Mouse (Mus musculus): ENCODE data around the gene Exosc5.
A peak's percentile ranks its signal among the peaks of the same experiment; 100 is the strongest.

Exosc5 gene

GRCm38 (mm10) chr7:25658657-25659472, at the start of gene Exosc5, which contains the start of gene Bckdha:
TSS of gene Exosc5 (plus strand) at chr7:25659164.
TSS of gene Bckdha (minus strand) at chr7:25658981.
- DNase-seq = peak; percentile 100

- DNase-seq = no peak
Observed at GRCm38 (mm10) chr7:25610056-25610455, 48.9 kb upstream of the Exosc5 start.

DNA sequence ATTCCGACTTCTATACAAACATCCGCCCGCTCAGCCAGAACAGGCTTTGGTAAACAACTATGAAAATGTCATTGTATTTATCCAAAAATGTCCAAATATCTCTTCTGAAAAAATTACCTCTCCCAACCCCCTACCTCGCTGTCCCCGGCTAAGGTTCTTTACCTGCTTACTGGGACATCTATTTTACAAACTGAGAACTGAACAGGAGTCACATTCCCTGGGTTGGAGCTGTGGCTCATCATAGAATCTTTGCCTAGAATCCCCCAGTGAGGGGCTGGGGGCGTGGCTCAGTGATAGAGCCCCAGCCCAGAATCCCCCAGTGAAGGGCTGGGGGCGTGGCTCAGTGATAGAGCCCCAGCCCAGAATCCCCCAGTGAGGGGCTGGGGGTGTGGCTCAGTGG, 47.5 kb upstream of the Exosc5 start:
- DNase-seq = no peak

- DNase-seq = no peak
Observed at GRCm38 (mm10) chr7:25614086-25614485, 44.9 kb upstream of the Exosc5 start.

DNA sequence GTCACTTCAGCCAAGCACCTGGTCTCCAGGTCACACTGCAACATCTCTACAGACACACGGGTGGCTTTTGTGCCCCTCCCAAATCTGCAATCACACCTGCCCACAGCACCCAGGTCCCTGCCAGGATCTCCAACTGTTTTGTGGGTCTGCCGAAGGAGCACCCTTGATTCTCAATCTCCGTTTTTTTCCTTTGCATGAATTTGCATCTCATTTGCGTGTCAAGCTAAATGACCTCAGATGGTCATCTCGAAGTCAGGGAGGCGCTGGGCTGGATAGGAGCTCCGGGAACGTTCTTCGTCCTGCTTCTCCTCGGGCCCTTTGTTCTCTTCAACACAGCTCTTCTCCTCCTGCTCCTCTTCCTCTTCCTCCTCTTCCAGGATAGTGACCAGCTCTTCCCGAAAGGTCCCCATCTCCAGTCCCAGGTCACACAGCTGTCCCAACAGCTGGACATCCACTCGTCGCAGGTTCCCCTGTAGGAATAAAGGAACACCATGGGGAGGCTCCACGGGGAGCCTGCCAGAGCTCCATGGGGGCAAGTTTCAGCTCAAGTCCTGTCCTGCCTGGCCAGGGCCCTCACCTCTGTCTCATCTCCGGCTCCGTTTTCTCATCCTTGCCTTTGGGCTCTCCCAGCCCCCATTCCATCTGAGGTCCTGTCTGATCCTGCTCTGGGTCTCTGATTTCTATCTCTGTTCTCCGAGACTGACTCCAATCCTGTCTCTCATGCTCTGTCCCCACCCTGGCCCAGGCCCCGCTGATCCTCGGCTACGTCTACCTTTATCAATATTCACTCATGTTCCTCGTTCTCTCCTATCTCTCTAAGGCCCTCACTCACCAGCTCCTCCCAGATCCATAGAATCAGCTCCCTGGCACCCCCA, 43.9 kb upstream of the Exosc5 start:
- no peak for DNase-seq

- DNase-seq = no peak
Observed at GRCm38 (mm10) chr7:25615706-25616011, 43.3 kb upstream of the Exosc5 start, which contains the start of gene Erich4. TSS of gene Erich4 (minus strand) at chr7:25615892.

- no peak for DNase-seq
Observed at GRCm38 (mm10) chr7:25617376-25618160, 41.4 kb upstream of the Exosc5 start.

DNA sequence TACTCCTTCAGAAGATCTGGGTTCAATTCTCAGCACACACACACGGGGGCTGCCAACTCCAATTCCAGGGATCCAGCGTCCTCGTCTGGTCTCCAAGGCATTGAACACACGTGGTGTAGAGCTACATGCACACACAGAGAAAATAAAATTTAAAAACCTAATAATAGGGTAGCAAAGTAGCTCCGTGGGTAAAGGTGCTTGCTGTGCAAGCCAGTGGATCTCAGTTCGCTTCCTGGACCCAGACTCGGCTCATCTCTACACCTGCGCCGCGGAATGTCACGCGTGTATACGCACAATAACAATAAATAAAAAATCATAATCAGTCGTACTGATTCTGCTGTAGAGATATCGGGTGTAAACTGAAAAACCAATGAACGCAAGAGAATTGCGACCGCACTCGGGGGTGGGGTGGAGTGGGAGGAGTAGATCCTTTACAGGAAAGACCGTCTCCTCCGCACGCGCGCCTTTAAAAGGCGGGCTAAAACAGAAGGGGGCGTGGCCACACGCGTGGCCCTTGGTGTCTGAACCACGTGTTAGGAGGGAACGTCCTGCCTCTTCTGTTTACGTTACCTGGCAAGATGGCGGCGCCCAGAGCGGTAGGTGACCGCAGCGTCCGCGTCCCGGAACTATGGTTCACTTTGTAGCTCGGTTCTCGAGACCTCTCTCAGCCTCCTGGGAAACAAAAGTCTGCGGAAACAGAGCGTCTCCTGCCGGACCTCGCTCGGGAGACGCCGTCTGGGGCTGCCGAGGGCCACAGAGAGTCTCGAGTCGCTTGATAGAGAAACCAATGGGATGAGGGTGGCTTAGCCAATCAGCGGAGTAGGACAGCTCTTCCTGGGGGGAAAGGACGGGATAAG, 39.9 kb upstream of the Exosc5 start, which contains the start of gene Dmac2:
Gene Dmac2 (plus strand): TSS at position 550 of the 857 bp plus-strand sequence.
- peak; percentile 93 for DNase-seq

DNA sequence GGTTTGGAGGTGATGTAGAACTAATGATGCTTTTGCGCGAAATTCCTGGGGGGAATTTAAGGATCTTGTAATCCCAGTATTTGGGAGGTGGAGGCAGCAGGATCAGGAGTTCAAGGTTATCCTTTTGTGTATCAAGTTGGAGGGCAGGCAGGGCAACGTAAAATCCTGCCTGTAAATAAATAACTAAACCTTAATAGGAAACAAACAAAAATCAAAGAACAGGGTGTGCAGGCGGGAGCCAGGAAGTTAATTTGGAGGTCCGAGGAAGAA, 39.3 kb upstream of the Exosc5 start:
- DNase-seq = no peak

- no peak for DNase-seq
Observed at GRCm38 (mm10) chr7:25620101-25620500, 38.9 kb upstream of the Exosc5 start.

DNA sequence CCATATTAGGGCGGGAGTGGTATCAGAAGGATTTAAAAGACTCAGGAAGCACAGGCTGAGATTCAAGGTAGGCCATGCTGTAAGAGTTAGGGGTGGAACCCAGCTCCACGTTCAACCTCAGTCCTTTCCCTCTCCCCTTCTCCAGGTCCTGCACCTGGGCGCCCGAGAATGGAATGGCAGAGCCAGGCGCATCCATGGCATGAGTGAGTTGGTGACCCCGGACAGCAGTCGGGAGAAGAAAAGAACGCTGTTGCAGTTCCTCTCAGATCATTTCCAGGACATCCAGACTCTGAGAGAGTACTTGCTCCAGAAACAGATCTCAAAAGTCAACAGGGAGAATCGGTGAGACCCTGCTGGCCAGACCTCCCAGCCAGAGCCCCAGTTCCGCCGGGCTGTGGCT, 38.2 kb upstream of the Exosc5 start:
- DNase-seq = no peak

DNA sequence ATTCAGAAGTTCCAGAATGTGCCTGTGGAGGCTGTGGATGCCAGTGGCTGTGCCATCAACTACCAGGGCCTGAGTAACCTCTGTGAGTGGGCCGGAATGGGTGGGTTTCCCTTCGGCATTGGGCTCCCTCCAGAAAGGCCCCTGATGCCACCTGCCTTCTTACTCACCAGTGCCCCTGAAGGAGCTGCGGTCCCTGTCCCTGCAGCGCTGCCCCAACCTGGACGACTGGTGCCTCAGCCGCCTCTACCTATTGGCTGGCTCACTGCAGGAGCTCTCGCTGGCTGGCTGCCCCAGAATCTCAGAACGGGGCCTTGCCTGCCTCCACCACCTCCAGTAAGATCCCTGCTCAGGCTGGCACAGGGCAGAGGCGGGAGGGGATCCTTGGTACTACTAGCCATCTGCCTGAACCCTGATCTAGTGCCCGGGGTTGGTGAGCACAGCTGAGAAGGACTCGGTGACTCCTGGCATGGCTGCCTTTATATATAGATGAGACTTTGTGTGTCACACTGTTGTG, 35.0 kb upstream of the Exosc5 start:
- no peak for DNase-seq

- no peak for DNase-seq
Observed at GRCm38 (mm10) chr7:25624851-25625250, 34.1 kb upstream of the Exosc5 start.

GRCm38 (mm10) chr7:25625594-25626250, 33.2 kb upstream of the Exosc5 start:
- DNase-seq = no peak

DNA sequence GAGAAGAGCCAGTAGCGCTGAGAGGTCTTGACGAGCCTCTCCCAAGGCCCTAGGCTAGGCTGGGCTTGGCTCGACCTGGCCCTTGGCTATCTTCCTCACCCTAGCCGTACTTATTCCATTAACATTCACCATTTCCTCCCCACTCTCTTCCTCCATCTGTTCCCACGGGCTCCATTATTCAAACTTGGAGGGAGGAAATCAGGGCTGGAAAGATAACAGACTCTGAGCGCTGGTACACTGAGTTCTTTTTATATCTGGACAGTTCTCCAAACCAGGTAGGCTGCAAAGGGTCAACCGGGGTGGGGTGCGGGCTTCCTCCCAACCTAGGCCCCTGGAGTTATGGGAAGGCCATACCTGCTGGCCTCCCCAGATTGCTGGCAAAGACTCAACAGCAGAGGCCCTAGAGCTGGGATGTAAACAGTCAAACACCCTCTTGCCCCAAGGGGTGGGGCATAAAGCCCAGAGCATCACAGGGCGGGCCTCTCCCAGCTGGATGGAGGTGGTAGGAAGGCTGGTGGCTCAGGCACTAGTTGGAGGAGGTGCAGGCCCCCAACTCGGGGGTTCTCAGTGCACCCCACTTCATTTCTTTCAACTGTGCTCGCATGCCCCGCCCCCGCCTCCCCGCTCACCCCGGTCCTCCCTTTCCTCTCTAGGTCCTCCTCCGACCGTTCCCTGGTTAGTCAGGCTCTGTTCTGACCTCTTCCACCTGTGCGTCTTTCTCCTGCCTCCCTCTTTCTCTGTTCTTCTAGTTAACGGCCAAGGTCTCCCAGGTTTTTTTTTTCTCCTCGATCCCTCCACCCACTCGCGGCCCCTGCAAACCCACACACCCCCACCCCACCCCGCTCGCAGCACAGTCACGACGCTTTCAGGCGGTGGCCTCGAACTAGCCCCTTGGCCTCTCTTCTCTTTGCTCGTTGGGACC, 32.2 kb upstream of the Exosc5 start, which contains the start of gene B3gnt8:
Gene B3gnt8 (plus strand): TSS at position 146 of the 922 bp plus-strand sequence.
- DNase-seq = peak; percentile 7

DNA sequence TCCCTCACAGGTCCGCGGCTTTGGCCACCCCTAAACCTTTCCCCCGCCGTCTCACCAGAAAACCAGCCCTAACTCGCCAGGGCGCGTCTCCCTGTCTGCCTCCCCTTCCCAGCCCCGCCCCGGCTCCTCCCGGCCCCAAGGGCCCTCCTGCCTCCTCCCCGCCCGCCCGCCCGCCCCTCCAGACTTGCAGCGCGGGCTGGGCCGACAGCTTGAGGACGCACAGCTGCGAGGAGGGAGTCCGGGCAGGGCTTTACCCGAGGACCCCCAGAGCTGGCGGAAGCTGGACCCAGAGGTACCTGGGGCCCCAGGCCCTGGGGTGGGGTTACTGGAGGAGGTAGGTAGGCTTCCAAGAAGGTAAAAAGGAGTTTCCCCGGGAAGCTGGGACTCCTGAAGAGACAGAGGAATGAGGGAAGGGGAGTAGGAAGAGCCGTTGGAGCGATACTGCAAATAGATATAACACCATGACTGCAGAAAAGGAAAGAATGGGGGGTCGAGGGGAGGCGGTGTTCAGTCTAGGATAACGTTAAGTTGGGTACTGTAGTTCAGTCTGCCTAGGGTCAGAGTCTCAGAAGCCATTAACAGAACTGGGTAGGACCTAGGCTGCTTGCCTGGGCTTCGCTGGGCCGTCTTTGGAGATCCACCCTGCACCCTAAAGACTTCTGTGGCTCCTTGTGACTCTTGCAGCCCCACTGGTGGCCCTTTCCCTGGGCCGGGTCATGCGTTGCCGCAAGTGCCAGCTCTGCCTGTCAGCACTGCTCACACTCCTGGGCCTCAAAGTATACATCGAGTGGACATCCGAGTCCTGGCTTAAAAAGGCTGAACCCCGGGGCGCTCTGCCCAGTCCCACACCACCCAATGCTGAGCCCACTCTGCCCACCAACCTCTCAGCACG, 31.3 kb upstream of the Exosc5 start:
- peak; percentile 27 for DNase-seq

GRCm38 (mm10) chr7:25628323-25628620, 30.7 kb upstream of the Exosc5 start:
- DNase-seq = no peak

DNA sequence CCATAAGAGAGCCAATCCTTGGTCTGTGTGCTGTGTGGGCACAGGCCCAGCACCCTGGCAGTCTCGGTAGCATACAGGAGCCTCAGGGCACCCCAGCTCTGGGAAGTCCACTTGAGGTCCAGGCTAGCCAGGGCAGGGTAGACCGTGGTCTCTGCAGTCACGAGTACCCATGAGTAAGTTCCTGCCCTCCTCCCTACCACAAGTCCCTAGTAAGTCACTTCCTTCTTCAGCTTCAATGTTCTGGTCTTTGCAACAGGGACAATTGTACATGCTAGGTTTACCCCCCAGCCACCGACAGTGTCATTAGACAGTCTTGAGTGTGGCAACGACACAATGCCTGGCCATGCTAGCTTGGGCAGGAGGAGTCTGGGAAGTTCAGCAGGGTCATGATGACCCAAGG, 26.3 kb upstream of the Exosc5 start:
- DNase-seq = no peak

GRCm38 (mm10) chr7:25636373-25636772, 22.6 kb upstream of the Exosc5 start:
- no peak for DNase-seq
